Mouse (Mus musculus): ENCODE measurements at regions not wholly inside any gene's neighbourhood (a gene's known extent, or its start where the extent isn't known, plus 50 kb on each side); places are given as distances from the start of the nearest gene placed in this dataset.

- intact Hi-C loops (cut with DNase I) = no loop called here
- DNase-seq (ENCODE audit: low spot score in 2 of 2) = no peak
Measured at GRCm38 (mm10) chr2:19049877-19050731, 52.0 kb downstream of the 4930426L09Rik start.

- DNase-seq (ENCODE audit: low spot score in 2 of 2) = no peak
- intact Hi-C loops (cut with DNase I) = no loop called here
Measured at GRCm38 (mm10) chr2:19055500-19055899, 57.4 kb downstream of the 4930426L09Rik start.

- no peak for DNase-seq (ENCODE audit: low spot score in 2 of 2)
Measured at GRCm38 (mm10) chr2:19057859-19058258, 59.7 kb downstream of the 4930426L09Rik start.

GRCm38 (mm10) chr2:19058765-19059164 lies 60.6 kb downstream of the 4930426L09Rik start:
- no peak for DNase-seq (ENCODE audit: low spot score in 2 of 2)
- intact Hi-C loops (cut with DNase I) = no loop called here

More at GRCm38 (mm10) chr2:19057859-19058258, 59.7 kb downstream of the 4930426L09Rik start:
- intact Hi-C loops (cut with DNase I) = no loop called here

- intact Hi-C loops (cut with DNase I) = no loop called here
- no peak for DNase-seq (ENCODE audit: low spot score in 2 of 2)
Measured at GRCm38 (mm10) chr2:19059246-19059645, 61.1 kb downstream of the 4930426L09Rik start.

- DNase-seq (ENCODE audit: low spot score in 2 of 2) = no peak
- intact Hi-C loops (cut with DNase I) = no loop called here
Measured at GRCm38 (mm10) chr2:19060218-19060915, 62.2 kb downstream of the 4930426L09Rik start.

GRCm38 (mm10) chr2:19064560-19065362 lies 66.6 kb downstream of the 4930426L09Rik start:
- no peak for DNase-seq (ENCODE audit: low spot score in 2 of 2)
- intact Hi-C loops (cut with DNase I) = no loop called here

GRCm38 (mm10) chr2:19065511-19065910 lies 67.4 kb downstream of the 4930426L09Rik start:
- DNase-seq (ENCODE audit: low spot score in 2 of 2) = no peak
- intact Hi-C loops (cut with DNase I) = no loop called here

GRCm38 (mm10) chr2:19068161-19068560 lies 70.0 kb downstream of the 4930426L09Rik start:
- intact Hi-C loops (cut with DNase I) = no loop called here

GRCm38 (mm10) chr2:19083816-19084215 lies 85.7 kb downstream of the 4930426L09Rik start:
- intact Hi-C loops (cut with DNase I) = no loop called here
- no peak for DNase-seq (ENCODE audit: low spot score in 2 of 2)

More at GRCm38 (mm10) chr2:19068161-19068560, 70.0 kb downstream of the 4930426L09Rik start:
- no peak for DNase-seq (ENCODE audit: low spot score in 2 of 2)

GRCm38 (mm10) chr2:19085105-19085504 lies 87.0 kb downstream of the 4930426L09Rik start:
- DNase-seq (ENCODE audit: low spot score in 2 of 2) = no peak
- intact Hi-C loops (cut with DNase I) = loop anchor here (5.0 kb wide), 1 partner anchor 1298 kb away; no protein-coding TSS in a partner anchor

- intact Hi-C loops (cut with DNase I) = loop anchor here (5.0 kb wide), 1 partner anchor 1299 kb away; no protein-coding TSS in a partner anchor
Measured at GRCm38 (mm10) chr2:19086167-19086566, 88.0 kb downstream of the 4930426L09Rik start.

GRCm38 (mm10) chr2:19086621-19087020 lies 88.5 kb downstream of the 4930426L09Rik start:
- no peak for DNase-seq (ENCODE audit: low spot score in 2 of 2)
- intact Hi-C loops (cut with DNase I) = loop anchor here (5.0 kb wide), 1 partner anchor 1299 kb away; no protein-coding TSS in a partner anchor

More at GRCm38 (mm10) chr2:19086167-19086566, 88.0 kb downstream of the 4930426L09Rik start:
- no peak for DNase-seq (ENCODE audit: low spot score in 2 of 2)

- DNase-seq (ENCODE audit: low spot score in 2 of 2) = no peak
- intact Hi-C loops (cut with DNase I) = no loop called here
Measured at GRCm38 (mm10) chr2:19099384-19099783, 99.7 kb upstream of the Armc3 start.

GRCm38 (mm10) chr2:19108753-19109152 lies 90.3 kb upstream of the Armc3 start:
- intact Hi-C loops (cut with DNase I) = no loop called here
- DNase-seq (ENCODE audit: low spot score in 2 of 2) = peak; percentile 6 to 31

- intact Hi-C loops (cut with DNase I) = no loop called here
- no peak for DNase-seq (ENCODE audit: low spot score in 2 of 2)
Measured at GRCm38 (mm10) chr2:19119871-19120270, 79.2 kb upstream of the Armc3 start.

GRCm38 (mm10) chr2:19132864-19133263 lies 66.2 kb upstream of the Armc3 start:
- intact Hi-C loops (cut with DNase I) = no loop called here

GRCm38 (mm10) chr2:19142586-19142985 lies 56.5 kb upstream of the Armc3 start:
- DNase-seq (ENCODE audit: low spot score in 2 of 2) = no peak
- intact Hi-C loops (cut with DNase I) = no loop called here

More at GRCm38 (mm10) chr2:19132864-19133263, 66.2 kb upstream of the Armc3 start:
- no peak for DNase-seq (ENCODE audit: low spot score in 2 of 2)

GRCm38 (mm10) chr2:19145412-19145811 lies 53.7 kb upstream of the Armc3 start:
- no peak for DNase-seq (ENCODE audit: low spot score in 2 of 2)
- intact Hi-C loops (cut with DNase I) = no loop called here

GRCm38 (mm10) chr2:19145881-19146280 lies 53.2 kb upstream of the Armc3 start:
- intact Hi-C loops (cut with DNase I) = no loop called here
- no peak for DNase-seq (ENCODE audit: low spot score in 2 of 2)
